Mouse (Mus musculus): ENCODE data around the gene Spsb4. TPM values are rescaled to one million over a fixed set of nuclear protein-coding genes. Genes with fewer than 3 reads are reported as not detected.

Spsb4 gene
- total and polyA plus RNA-seq, 3 experiments, result 4.2 to 9.1 (median 7.2) TPM

DNA sequence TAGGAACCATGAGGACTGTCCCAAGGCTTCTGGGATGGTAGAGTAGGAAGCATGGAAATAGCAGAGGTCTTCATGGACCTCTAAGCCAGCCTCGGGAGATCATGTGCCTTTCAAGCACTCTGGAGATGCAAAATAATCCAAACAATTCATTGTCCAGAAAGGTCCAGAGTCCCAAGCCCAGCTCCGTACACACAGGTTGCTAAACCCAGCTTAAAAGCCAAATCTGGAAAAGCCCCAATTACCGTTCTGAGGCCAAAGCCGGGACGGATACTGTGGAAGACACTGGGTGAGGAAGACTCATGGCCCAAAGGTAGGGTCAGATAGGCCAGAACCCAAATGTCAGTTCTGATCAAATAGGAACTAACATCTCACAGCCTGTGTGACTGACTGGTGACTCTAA, 36.8 kb downstream of the Spsb4 start:
- no peak for DNase-seq
- H3K4me3 ChIP-seq, result no peak overlapping the region
- intact Hi-C loops (cut with DNase I), result no loop called here
- no peak overlapping the region for H3K9ac ChIP-seq (ENCODE audit: low read depth, low read length)
- H3K4me1 ChIP-seq (ENCODE audit: control insufficient read depth, insufficient read depth, low read length), result peaks cover 2% of the 10 kb centered on the region; the same call in 1 of the 2 replicates
- H3K79me2 ChIP-seq (replicated peaks; ENCODE audit: control insufficient read depth, insufficient read depth, low read length), result no peaks in the 10 kb centered on the region
- no peaks in the 10 kb centered on the region for H3K36me3 ChIP-seq (ENCODE audit: control insufficient read depth, insufficient read depth, low read length)
- H3K27ac ChIP-seq, result no peak overlapping the region
- 86% methylated on average over 5 of the region's 5 CpGs for WGBS
- TF ChIP-seq CTCF (IDR thresholded peaks at IDR 0.05), result no peak
- TF ChIP-seq EP300 (IDR thresholded peaks at IDR 0.05; ENCODE audit: insufficient read depth, low read depth, low read length), result no peak
- no peak for TF ChIP-seq POLR2A (IDR thresholded peaks at IDR 0.05; ENCODE audit: insufficient read depth, low read depth, low read length)
- no peaks in the 10 kb centered on the region for H3K27me3 ChIP-seq (ENCODE audit: control insufficient read depth, insufficient read depth, low read length)

- H3K4me3 ChIP-seq, result no peak overlapping the region
- H3K36me3 ChIP-seq (ENCODE audit: control insufficient read depth, insufficient read depth, low read length), result no peaks in the 10 kb centered on the region
- H3K4me1 ChIP-seq (ENCODE audit: control insufficient read depth, insufficient read depth, low read length), result peaks cover 2% of the 10 kb centered on the region; the same call in 1 of the 2 replicates
- H3K27me3 ChIP-seq (ENCODE audit: control insufficient read depth, insufficient read depth, low read length), result no peaks in the 10 kb centered on the region
- H3K27ac ChIP-seq, result no peak overlapping the region
- no peaks in the 10 kb centered on the region for H3K79me2 ChIP-seq (replicated peaks; ENCODE audit: control insufficient read depth, insufficient read depth, low read length)
- 70% methylated on average over 9 of the region's 9 CpGs for WGBS
- no peak for TF ChIP-seq CTCF (IDR thresholded peaks at IDR 0.05)
- TF ChIP-seq POLR2A (IDR thresholded peaks at IDR 0.05; ENCODE audit: insufficient read depth, low read depth, low read length), result no peak
- TF ChIP-seq EP300 (IDR thresholded peaks at IDR 0.05; ENCODE audit: insufficient read depth, low read depth, low read length), result no peak
- H3K9ac ChIP-seq (ENCODE audit: low read depth, low read length), result no peak overlapping the region
- intact Hi-C loops (cut with DNase I), result no loop called here
- no peak for DNase-seq
Observed at GRCm38 (mm10) chr9:96981121-96981520, 37.5 kb downstream of the Spsb4 start.

DNA sequence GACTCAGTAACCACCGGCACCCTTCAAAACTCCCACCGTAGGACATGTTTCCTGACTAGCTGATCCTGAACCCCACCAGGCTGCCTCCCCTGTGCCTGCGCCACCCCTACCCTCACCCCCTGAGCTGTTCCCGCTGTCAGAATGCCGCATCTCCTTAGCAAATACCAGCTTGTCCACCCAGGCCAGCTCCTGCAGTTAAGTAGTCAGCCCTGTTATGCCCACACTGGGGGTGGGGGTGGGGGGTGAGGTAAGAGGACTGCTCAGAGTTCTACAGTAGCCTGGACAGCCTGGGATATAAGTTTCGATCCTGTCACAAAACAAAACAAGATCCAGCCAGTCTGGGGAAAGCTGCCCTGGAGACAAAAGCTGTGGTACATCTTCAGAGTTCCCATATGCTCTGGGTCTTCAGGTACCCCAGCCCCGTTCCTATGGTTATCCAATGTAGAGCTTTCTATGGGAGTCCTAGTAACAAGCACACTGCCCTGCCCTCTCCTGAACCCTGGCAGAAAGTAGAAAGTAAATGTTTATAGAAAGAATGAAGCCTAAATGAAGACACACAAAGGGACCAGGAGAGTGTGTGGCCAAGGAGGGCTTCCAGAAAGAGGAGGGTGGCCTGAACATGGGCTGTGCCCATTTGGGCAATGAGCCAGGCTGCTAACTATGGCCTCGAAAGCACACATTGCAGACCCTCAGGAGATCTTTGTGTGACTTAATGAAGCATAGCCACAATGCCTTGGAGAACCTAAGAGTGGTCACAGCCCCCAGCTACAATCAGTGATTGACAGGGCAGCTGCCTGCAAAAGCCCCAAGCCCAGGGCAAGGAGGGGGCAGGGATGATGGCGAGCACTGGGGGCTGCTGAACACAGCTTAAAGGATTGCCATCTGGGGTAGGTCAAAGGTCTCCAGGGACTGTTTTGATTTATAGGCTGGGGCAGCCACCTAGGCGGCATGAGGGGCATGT, 38.3 kb downstream of the Spsb4 start:
- no peak for TF ChIP-seq POLR2A (IDR thresholded peaks at IDR 0.05; ENCODE audit: insufficient read depth, low read depth, low read length)
- no peak for TF ChIP-seq EP300 (IDR thresholded peaks at IDR 0.05; ENCODE audit: insufficient read depth, low read depth, low read length)
- no peak for TF ChIP-seq CTCF (IDR thresholded peaks at IDR 0.05)
- H3K79me2 ChIP-seq (replicated peaks; ENCODE audit: control insufficient read depth, insufficient read depth, low read length), result no peaks in the 10 kb centered on the region
- no peak overlapping the region for H3K4me3 ChIP-seq
- H3K27ac ChIP-seq, result no peak overlapping the region
- H3K9ac ChIP-seq (ENCODE audit: low read depth, low read length), result no peak overlapping the region
- H3K36me3 ChIP-seq (ENCODE audit: control insufficient read depth, insufficient read depth, low read length), result no peaks in the 10 kb centered on the region
- H3K27me3 ChIP-seq (ENCODE audit: control insufficient read depth, insufficient read depth, low read length), result no peaks in the 10 kb centered on the region
- H3K4me1 ChIP-seq (ENCODE audit: control insufficient read depth, insufficient read depth, low read length), result peaks cover 2% of the 10 kb centered on the region; the same call in 1 of the 2 replicates
- intact Hi-C loops (cut with DNase I), result no loop called here
- DNase-seq, result no peak
- WGBS, result 78% methylated on average over 10 of the region's 10 CpGs

GRCm38 (mm10) chr9:96979417-96980030, 39.1 kb downstream of the Spsb4 start:
- H3K27ac ChIP-seq, result no peak overlapping the region
- H3K4me1 ChIP-seq (ENCODE audit: control insufficient read depth, insufficient read depth, low read length), result peaks cover 2% of the 10 kb centered on the region; the same call in 1 of the 2 replicates
- intact Hi-C loops (cut with DNase I), result no loop called here
- TF ChIP-seq POLR2A (IDR thresholded peaks at IDR 0.05; ENCODE audit: insufficient read depth, low read depth, low read length), result no peak
- no peak for DNase-seq
- H3K4me3 ChIP-seq, result no peak overlapping the region
- H3K79me2 ChIP-seq (replicated peaks; ENCODE audit: control insufficient read depth, insufficient read depth, low read length), result no peaks in the 10 kb centered on the region
- H3K36me3 ChIP-seq (ENCODE audit: control insufficient read depth, insufficient read depth, low read length), result no peaks in the 10 kb centered on the region
- no peak overlapping the region for H3K9ac ChIP-seq (ENCODE audit: low read depth, low read length)
- WGBS, result 59% methylated on average over 13 of the region's 13 CpGs
- no peaks in the 10 kb centered on the region for H3K27me3 ChIP-seq (ENCODE audit: control insufficient read depth, insufficient read depth, low read length)

GRCm38 (mm10) chr9:96978147-96978782, 40.4 kb downstream of the Spsb4 start:
- WGBS, result 82% methylated on average over 10 of the region's 10 CpGs
- Histone ChIP-seq H3K36me3 (ENCODE audit: control insufficient read depth, insufficient read depth, low read length) (no peaks in the 10 kb centered on the region), H3K9ac (ENCODE audit: low read depth, low read length) (no peak overlapping the region), H3K27ac (no peak overlapping the region), H3K4me3 (no peak overlapping the region), H3K79me2 (replicated peaks; ENCODE audit: control insufficient read depth, insufficient read depth, low read length) (no peaks in the 10 kb centered on the region), H3K27me3 (ENCODE audit: control insufficient read depth, insufficient read depth, low read length) (no peaks in the 10 kb centered on the region), H3K4me1 (ENCODE audit: control insufficient read depth, insufficient read depth, low read length) (peaks cover 2% of the 10 kb centered on the region; the same call in 1 of the 2 replicates)
- TF ChIP-seq CTCF (IDR thresholded peaks at IDR 0.05) (no peak), POLR2A (IDR thresholded peaks at IDR 0.05; ENCODE audit: insufficient read depth, low read depth, low read length) (no peak), EP300 (IDR thresholded peaks at IDR 0.05; ENCODE audit: insufficient read depth, low read depth, low read length) (no peak)
- intact Hi-C loops (cut with DNase I), result no loop called here
- DNase-seq, result no peak

Measured in heart, adult 2 months (tissue).